10 mouse cellular contexts compared by ENCODE assay signal in the genomic region with DNA sequence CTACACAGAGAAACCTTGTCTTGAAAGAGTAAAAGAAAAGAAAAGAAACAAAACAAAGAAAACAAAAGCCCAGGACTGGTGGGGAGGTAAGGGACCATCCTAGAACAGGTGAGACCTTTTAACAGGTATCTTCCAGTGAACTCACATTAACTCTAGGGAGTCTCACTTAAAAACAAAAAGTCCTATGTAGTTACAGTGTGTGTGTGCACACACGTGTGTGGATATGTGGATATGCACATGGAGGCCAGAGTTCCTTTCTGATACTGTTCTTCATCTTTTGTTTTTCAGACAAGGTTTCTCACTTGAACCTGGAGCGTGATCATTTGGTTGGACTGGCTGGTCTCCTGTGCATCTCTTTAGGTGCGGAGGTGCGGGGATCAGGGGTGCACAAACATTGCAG. TPM values are rescaled to one million over a fixed set of nuclear protein-coding genes. Genes with fewer than 3 reads are reported as not detected.
DNase-seq lines count a peak whose midpoint lies in the region; ATAC-seq and TF ChIP-seq lines count a peak whose summit lies in the region.
"Had no signal": no experiment of that assay in that cellular context is flagged by ENCODE, and none has a peak within 500 bp of the region (broad histone marks: within the 10 kb centered on the region; RNA-seq: fewer than 3 reads in every experiment).

No protein-coding gene starts in this region.

- peaks cover 8% of the 10 kb centered on the region; the same call in 1 of the 2 replicates for H3K9me3 ChIP-seq in heart, embryonic 12.5 days (replicated peaks)
- H3K9me3 ChIP-seq in E14TG2a.4 (ENCODE audit: low read length): no peaks in the 10 kb centered on the region
- no peaks in the 10 kb centered on the region for H3K9me3 ChIP-seq in forebrain, embryonic 15.5 days
- H3K9me3 ChIP-seq in liver, embryonic 16.5 days (replicated peaks; ENCODE audit: control insufficient read depth, low read length): no peaks in the 10 kb centered on the region

- H3K27ac ChIP-seq in heart, embryonic 12.5 days (ENCODE audit: poor library complexity, severe bottlenecking): no peak overlapping the region
- H3K27ac ChIP-seq in forebrain, embryonic 15.5 days (replicated peaks): no peak overlapping the region
- H3K27ac ChIP-seq in liver, embryonic 16.5 days (ENCODE audit: low read length): peak overlapping the region; percentile 91; the same call in 1 of the 2 replicates

- DNase-seq in heart, postnatal 36 days: no peak
- DNase-seq in embryo, embryonic 9.5 days (ENCODE audit: extremely low spot score): no peak
- DNase-seq in cerebellum, adult 18-20 months: no peak

- H3K27me3 ChIP-seq in heart, embryonic 12.5 days (replicated peaks): no peaks in the 10 kb centered on the region
- H3K27me3 ChIP-seq in E14TG2a.4 (ENCODE audit: insufficient read depth, low read length): no peaks in the 10 kb centered on the region
- H3K27me3 ChIP-seq in forebrain, embryonic 15.5 days: no peaks in the 10 kb centered on the region
- H3K27me3 ChIP-seq in liver, embryonic 16.5 days (ENCODE audit: control insufficient read depth, insufficient read depth, low read depth, low read length): no peaks in the 10 kb centered on the region

- TF ChIP-seq CTCF in E14TG2a.4 (conservative IDR thresholded peaks at IDR 0.05; ENCODE audit: low read length): no peak

- intact Hi-C loops in heart, postnatal 36 days (cut with DNase I): no loop called here

- WGBS in heart, embryonic 12.5 days: 90% methylated on average over 4 of the region's 4 CpGs
- 94% methylated on average over 4 of the region's 4 CpGs for WGBS in forebrain, embryonic 15.5 days
- 68% methylated on average over 4 of the region's 4 CpGs for WGBS in liver, embryonic 16.5 days (ENCODE audit: insufficient replicate concordance)

- H3K4me2 ChIP-seq in heart, embryonic 12.5 days: peak overlapping the region; percentile 93
- H3K4me2 ChIP-seq in forebrain, embryonic 15.5 days (replicated peaks): peak overlapping the region; percentile 82
- H3K4me2 ChIP-seq in liver, embryonic 16.5 days (ENCODE audit: low read depth, low read length): peak overlapping the region; percentile 88

- H3K4me3 ChIP-seq in heart, embryonic 12.5 days: peak overlapping the region; percentile 72
- H3K4me3 ChIP-seq in E14TG2a.4 (replicated peaks; ENCODE audit: low read length): peak overlapping the region; percentile 91
- H3K4me3 ChIP-seq in forebrain, embryonic 15.5 days: peak overlapping the region; percentile 98; the same call in 1 of the 2 replicates
- peak overlapping the region; percentile 77 for H3K4me3 ChIP-seq in liver, embryonic 16.5 days (ENCODE audit: low read depth, low read length)

- H3K36me3 ChIP-seq in heart, embryonic 12.5 days: peaks cover 23% of the 10 kb centered on the region
- H3K36me3 ChIP-seq in E14TG2a.4 (ENCODE audit: insufficient read depth, low read length): peaks cover 43% of the 10 kb centered on the region
- H3K36me3 ChIP-seq in forebrain, embryonic 15.5 days: peaks cover 6% of the 10 kb centered on the region; the same call in 1 of the 2 replicates
- peaks cover 2% of the 10 kb centered on the region; the same call in 1 of the 2 replicates for H3K36me3 ChIP-seq in liver, embryonic 16.5 days (ENCODE audit: control insufficient read depth, insufficient read depth)

- ATAC-seq in heart, embryonic 12.5 days (ENCODE audit: insufficient number of reproducible peaks, low FRiP score): no peak
- ATAC-seq in forebrain, embryonic 15.5 days (replicated peaks): no peak
- no peak for ATAC-seq in liver, embryonic 16.5 days (ENCODE audit: low read depth)
- ATAC-seq in erythroid progenitor cell, adult 5-6 weeks (replicated peaks; ENCODE audit: low FRiP score, poor library complexity, severe bottlenecking): no peak

- H3K9ac ChIP-seq in heart, embryonic 12.5 days: peak overlapping the region; percentile 85; the same call in 1 of the 2 replicates
- peak overlapping the region; percentile 73 for H3K9ac ChIP-seq in forebrain, embryonic 15.5 days (replicated peaks)
- peak overlapping the region; percentile 73 for H3K9ac ChIP-seq in liver, embryonic 16.5 days (ENCODE audit: low read depth, low read length)

- peaks cover 10% of the 10 kb centered on the region for H3K4me1 ChIP-seq in heart, embryonic 12.5 days (replicated peaks)
- peaks cover 46% of the 10 kb centered on the region for H3K4me1 ChIP-seq in E14TG2a.4 (replicated peaks; ENCODE audit: low read depth, low read length)
- peaks cover 16% of the 10 kb centered on the region for H3K4me1 ChIP-seq in forebrain, embryonic 15.5 days
- H3K4me1 ChIP-seq in liver, embryonic 16.5 days (ENCODE audit: control insufficient read depth, low read depth, low read length): peaks cover 15% of the 10 kb centered on the region

RNA-seq across cellular contexts. Expression of a gene that starts 1.4 kb away (rescaled TPM):
- 52.2 and 53.0 TPM in 2 replicates for polyA plus RNA-seq in heart, embryonic 12.5 days (2016; fragmentation: Nextera tagmentation; extraction: Ambion mirVana)
- total RNA-seq in heart, postnatal 36 days (2021): 10 to 100 TPM; 18.4 to 19.2 TPM
- 66.4 and 69.1 TPM in 2 replicates for polyA plus RNA-seq in forebrain, embryonic 15.5 days (2015; fragmentation: Nextera tagmentation; extraction: Ambion mirVana)
- 24.7 TPM in 2 replicates for polyA plus RNA-seq in liver, embryonic 16.5 days (2015; fragmentation: Nextera tagmentation; extraction: Ambion mirVana)
- total RNA-seq in erythroid progenitor cell, adult 5-6 weeks (2015; ENCODE audit: low replicate concordance): 3.4 and 3.6 TPM in 2 replicates
- total RNA-seq in erythroid progenitor cell, adult 5-6 weeks (2017; ENCODE audit: low replicate concordance): 7.2 and 7.7 TPM in 2 replicates

RNA-seq across cellular contexts. Expression of a gene that starts 12.9 kb away (rescaled TPM):
- polyA plus RNA-seq in heart, embryonic 12.5 days (2016; fragmentation: Nextera tagmentation; extraction: Ambion mirVana): 0.13 and 0.33 TPM in 2 replicates
- total RNA-seq in heart, postnatal 36 days (2021): not detected
- 0.19 and 0.27 TPM in 2 replicates for polyA plus RNA-seq in forebrain, embryonic 15.5 days (2015; fragmentation: Nextera tagmentation; extraction: Ambion mirVana)
- 0.13 and 0.16 TPM in 2 replicates for polyA plus RNA-seq in liver, embryonic 16.5 days (2015; fragmentation: Nextera tagmentation; extraction: Ambion mirVana)
- total RNA-seq in erythroid progenitor cell, adult 5-6 weeks (2015; ENCODE audit: low replicate concordance): not detected in 2 replicates
- not detected in 2 replicates for total RNA-seq in erythroid progenitor cell, adult 5-6 weeks (2017; ENCODE audit: low replicate concordance)
- total RNA-seq: gastrocnemius, postnatal 4 days had no signal

RNA-seq across cellular contexts. Expression of a gene that starts 21.6 kb away (rescaled TPM):
- 0.38 and 0.90 TPM in 2 replicates for polyA plus RNA-seq in heart, embryonic 12.5 days (2016; fragmentation: Nextera tagmentation; extraction: Ambion mirVana)
- total RNA-seq in heart, postnatal 36 days (2021): 1 to 10 TPM; 1.8 to 3.1 TPM
- polyA plus RNA-seq in forebrain, embryonic 15.5 days (2015; fragmentation: Nextera tagmentation; extraction: Ambion mirVana): 0.89 and 0.95 TPM in 2 replicates
- polyA plus RNA-seq in liver, embryonic 16.5 days (2015; fragmentation: Nextera tagmentation; extraction: Ambion mirVana): 112 and 152 TPM in 2 replicates
- not detected in 2 replicates for total RNA-seq in erythroid progenitor cell, adult 5-6 weeks (2015; ENCODE audit: low replicate concordance)
- total RNA-seq in erythroid progenitor cell, adult 5-6 weeks (2017; ENCODE audit: low replicate concordance): not detected in 2 replicates
- total RNA-seq: megakaryocyte progenitor cell, adult 5-6 weeks had no signal

RNA-seq across cellular contexts. Expression of a gene that starts 21.9 kb away (rescaled TPM):
- polyA plus RNA-seq in heart, embryonic 12.5 days (2016; fragmentation: Nextera tagmentation; extraction: Ambion mirVana): 41.7 and 41.9 TPM in 2 replicates
- total RNA-seq in heart, postnatal 36 days (2021): 10 to 100 TPM; 25.4 to 27.6 TPM
- polyA plus RNA-seq in forebrain, embryonic 15.5 days (2015; fragmentation: Nextera tagmentation; extraction: Ambion mirVana): 56.0 and 63.6 TPM in 2 replicates
- 56.1 and 56.6 TPM in 2 replicates for polyA plus RNA-seq in liver, embryonic 16.5 days (2015; fragmentation: Nextera tagmentation; extraction: Ambion mirVana)
- 7.2 and 15.1 TPM in 2 replicates for total RNA-seq in erythroid progenitor cell, adult 5-6 weeks (2015; ENCODE audit: low replicate concordance)
- 1.8 and 4.2 TPM in 2 replicates for total RNA-seq in erythroid progenitor cell, adult 5-6 weeks (2017; ENCODE audit: low replicate concordance)

RNA-seq across cellular contexts. Expression of a gene that starts 31.9 kb away (rescaled TPM):
- 106 and 115 TPM in 2 replicates for polyA plus RNA-seq in heart, embryonic 12.5 days (2016; fragmentation: Nextera tagmentation; extraction: Ambion mirVana)
- 10 to 100 TPM; 54.2 to 55.4 TPM for total RNA-seq in heart, postnatal 36 days (2021)
- polyA plus RNA-seq in forebrain, embryonic 15.5 days (2015; fragmentation: Nextera tagmentation; extraction: Ambion mirVana): 114 and 122 TPM in 2 replicates
- polyA plus RNA-seq in liver, embryonic 16.5 days (2015; fragmentation: Nextera tagmentation; extraction: Ambion mirVana): 68.9 and 72.2 TPM in 2 replicates
- total RNA-seq in erythroid progenitor cell, adult 5-6 weeks (2015; ENCODE audit: low replicate concordance): 29.9 and 35.6 TPM in 2 replicates
- total RNA-seq in erythroid progenitor cell, adult 5-6 weeks (2017; ENCODE audit: low replicate concordance): 25.2 and 69.6 TPM in 2 replicates

Comparison
In these comparisons a context has a peak if more than half of its experiments do, and no peak if none do; other contexts are left out.
1. RNA of a gene that starts 21.6 kb away (polyA plus RNA-seq): 112 to 152 TPM in liver, embryonic 16.5 days; 0.89 to 0.95 TPM in forebrain, embryonic 15.5 days and 0.38 to 0.90 TPM in heart, embryonic 12.5 days; every median in the first group is over 10 times any median in the second.
2. Peak in every context shown above with its lines, with median percentiles within 50 percentile points of each other: H3K4me2 ChIP-seq, H3K4me3 ChIP-seq and H3K9ac ChIP-seq.